Mouse (Mus musculus) forebrain, postnatal 0 days (tissue): Measurements from ENCODE around the gene Efcab5. TPM values are rescaled to one million over a fixed set of nuclear protein-coding genes. Genes with fewer than 3 reads are reported as not detected.
"Not testable (repeated sequence)": the region's sequence is repeated elsewhere in the genome, so short reads cannot be mapped to it uniquely, and the experiment has no call there.

Source experiments
- ATAC-seq: fragments of 200-750 bp; cut with Nextera tagmentation; 2 replicates; pipeline ENCODE4 v1.8.0; 2017; ENCODE audit warnings: mild to moderate bottlenecking, moderate library complexity
- DNase-seq: peaks from one replicate; pipeline ENCODE4 v3.0.0-alpha.2; 2015
- H3K27ac ChIP-seq: fragments of 300-500 bp; sonication (generic); 2 replicates; pipeline ENCODE4 v1.5.1; 2014; ENCODE audit warnings: low read depth, mild to moderate bottlenecking, antibody characterized with exemption, low read length, moderate library complexity, mixed read lengths
- H3K27me3 ChIP-seq: fragments of 300-500 bp; sonication (generic); 2 replicates; pipeline ENCODE4 v1.6.1; 2014; ENCODE audit warnings: mild to moderate bottlenecking, low read length, mixed read lengths; ENCODE audit not compliant: insufficient read depth
- H3K36me3 ChIP-seq: fragments of 300-500 bp; sonication (generic); 2 replicates; pipeline ENCODE4 v1.6.1; 2014; ENCODE audit warnings: mild to moderate bottlenecking, moderate library complexity; ENCODE audit not compliant: insufficient read depth
- H3K4me1 ChIP-seq: fragments of 300-500 bp; sonication (generic); 2 replicates; pipeline ENCODE4 v1.6.1; 2014; ENCODE audit warnings: antibody characterized with exemption; ENCODE audit not compliant: insufficient read depth
- H3K4me2 ChIP-seq: fragments of 300-500 bp; sonication (generic); 2 replicates; pipeline ENCODE4 v1.6.1; 2014; ENCODE audit warnings: low read depth, mild to moderate bottlenecking, moderate library complexity
- H3K4me3 ChIP-seq: fragments of 300-500 bp; sonication (generic); 2 replicates; pipeline ENCODE4 v1.5.1; 2014; ENCODE audit warnings: low read depth, low read length, mixed read lengths
- H3K9ac ChIP-seq: fragments of 300-500 bp; sonication (generic); 2 replicates; pipeline ENCODE4 v1.6.1; 2014; ENCODE audit warnings: mild to moderate bottlenecking
- H3K9me3 ChIP-seq: fragments of 300-500 bp; sonication (generic); 2 replicates; pipeline ENCODE4 v1.6.1; 2016; ENCODE audit warnings: low read length
- CTCF ChIP-seq: sonication (generic); IDR thresholded peaks from 2 replicates; pipeline ENCODE4 v1.5.1; 2016; ENCODE audit warnings: antibody characterized with exemption, control low read depth, low read depth
- WGBS: fragments of 180-500 bp; shearing (Covaris S2); extraction: QIAGEN DNeasy Blood & Tissue Kit; methylation state at CpG from one replicate; pipeline ENCODE4 v1.1.7; 2014; 5-methylcytosine and 5-hydroxymethylcytosine counted together
- polyA plus RNA-seq: library from polyadenylated mRNA; unstranded; fragments of >200 nt; fragmentation: Nextera tagmentation; extraction: Ambion mirVana; gene quantifications from 2 replicates; pipeline ENCODE4 v1.2.1, GENCODE M21; 2015
- total RNA-seq: library from RNA; depleted of rRNA; stranded (reverse); fragments of >200 nt; gene quantifications from 2 replicates; pipeline ENCODE4 v1.2.3, GENCODE M21; 2014

Gene Efcab5
- total and polyA plus RNA-seq, 2 experiments from 2014 or later: 0.62 to 3.1 TPM

DNA sequence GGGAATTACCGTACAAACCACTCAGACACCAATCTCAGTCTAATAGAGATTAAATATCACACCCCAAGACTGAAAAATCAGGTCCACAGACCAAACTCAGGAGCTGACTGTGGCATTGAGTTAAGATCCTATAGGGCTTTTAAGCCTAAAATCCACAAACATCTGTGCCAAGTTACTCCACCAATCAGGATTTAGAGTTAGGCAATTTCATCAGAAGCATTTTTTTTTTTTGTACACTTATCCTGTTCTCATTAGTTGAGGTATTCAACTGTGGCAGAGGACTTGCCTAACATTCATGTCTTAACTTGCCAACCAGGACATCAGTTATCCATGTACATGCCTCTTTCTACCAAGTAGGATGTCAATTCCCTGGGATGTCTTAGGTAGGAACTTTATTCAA lies 109.4 kb downstream of the Efcab5 start:
- H3K4me1 ChIP-seq: 0 out of 2 replicates have a peak, but pooled peaks cover 3% of the 10 kb centered on the region
- TF ChIP-seq CTCF: no peak
- no peaks in the 10 kb centered on the region for H3K27me3 ChIP-seq
- 96% methylated on average over 1 of the region's 1 CpGs for WGBS
- H3K36me3 ChIP-seq: peaks cover 11% of the 10 kb centered on the region
- no peak overlapping the region for H3K4me2 ChIP-seq
- no peak overlapping the region for H3K4me3 ChIP-seq
- DNase-seq (no peak), ATAC-seq (no peak)
- H3K9ac ChIP-seq: no peak overlapping the region
- H3K9me3 ChIP-seq: no peaks in the 10 kb centered on the region
- H3K27ac ChIP-seq: no peak overlapping the region

DNA sequence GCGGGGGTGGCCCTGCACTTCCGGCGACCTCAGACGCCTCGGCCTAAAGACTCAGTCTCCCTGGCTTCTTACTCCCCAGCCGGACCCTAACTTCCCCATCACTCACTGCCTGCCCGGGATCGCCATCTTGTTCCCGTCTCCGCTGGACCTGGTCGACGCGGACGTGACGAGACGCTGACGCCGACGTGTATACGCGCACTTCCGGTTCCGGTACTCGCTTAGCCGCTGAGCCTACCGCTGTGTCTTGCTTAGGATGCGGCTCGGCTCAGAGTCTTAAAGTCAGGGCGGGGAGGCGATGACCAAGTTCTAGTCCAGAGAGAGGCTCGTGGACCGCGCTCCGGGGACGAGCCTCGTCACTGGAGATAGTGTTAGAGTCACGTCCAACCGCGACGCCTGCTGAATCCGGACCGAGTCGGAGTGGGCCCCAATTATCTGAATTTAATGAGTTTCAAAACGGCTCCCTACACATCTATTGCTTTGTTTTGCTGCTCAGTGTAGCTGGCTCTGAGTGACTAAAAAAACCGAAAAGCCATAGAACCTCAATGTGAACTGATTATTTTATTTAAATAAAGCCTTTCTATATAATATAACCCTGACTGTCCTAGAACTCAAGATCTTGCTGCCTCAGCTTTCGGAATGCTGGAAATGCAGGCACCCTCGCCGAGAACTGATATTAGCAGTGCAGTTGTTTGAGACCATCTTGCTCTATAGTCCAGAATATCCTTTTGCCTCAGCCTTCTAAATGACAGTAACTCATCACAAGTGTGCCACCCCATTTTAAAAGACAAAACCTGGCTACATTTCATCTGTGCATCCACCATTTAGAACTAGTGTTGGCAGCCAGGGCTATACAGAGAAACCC lies 110.3 kb downstream of the Efcab5 start, which contains the start of gene Nsrp1:
Gene Nsrp1 (minus strand): TSS at position 163 of the 862 bp plus-strand sequence.
- H3K9ac ChIP-seq: peak within 1 kb of the TSS; percentile 68
- ATAC-seq: peak; percentile 100

DNA sequence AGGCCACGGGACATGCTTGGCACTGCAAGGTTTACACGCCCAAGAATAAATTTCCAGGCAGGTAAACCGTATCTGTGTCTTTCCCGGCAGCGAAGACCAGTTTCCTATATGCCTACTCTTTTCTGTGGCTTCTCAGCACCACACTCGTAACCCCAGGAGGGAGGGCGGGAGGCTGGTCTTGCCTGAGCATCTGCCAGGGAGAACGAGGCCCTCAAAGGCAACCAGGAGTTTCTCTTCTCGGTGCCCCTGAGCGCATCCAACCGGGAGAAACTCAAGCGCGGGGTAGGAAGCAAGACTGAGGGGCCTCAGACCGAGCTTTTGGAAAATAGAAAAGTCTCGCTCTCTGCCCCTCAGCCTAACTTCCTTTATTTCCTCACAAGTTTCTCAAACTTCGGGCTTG lies 111.0 kb downstream of the Efcab5 start:
- ATAC-seq: peak; percentile 28; the same call in 1 of the 2 replicates
- WGBS: 4% methylated on average over 16 of the region's 16 CpGs

More for the DNA sequence above, 110.3 kb downstream of the Efcab5 start, which contains the start of gene Nsrp1:
- Histone ChIP-seq H3K27me3 (no peaks in the 10 kb centered on the region), H3K27ac (peak within 1 kb of the TSS; percentile 92), H3K9me3 (no peaks in the 10 kb centered on the region), H3K4me1 (0 out of 2 replicates have a peak, but pooled peaks cover 3% of the 10 kb centered on the region), H3K4me3 (peak within 1 kb of the TSS; percentile 79), H3K4me2 (peak within 1 kb of the TSS; percentile 89), H3K36me3 (peaks cover 11% of the 10 kb centered on the region)
- TF ChIP-seq CTCF: no peak
- DNase-seq: peak; percentile 95
- WGBS: 3% methylated on average over 48 of the region's 48 CpGs

DNA sequence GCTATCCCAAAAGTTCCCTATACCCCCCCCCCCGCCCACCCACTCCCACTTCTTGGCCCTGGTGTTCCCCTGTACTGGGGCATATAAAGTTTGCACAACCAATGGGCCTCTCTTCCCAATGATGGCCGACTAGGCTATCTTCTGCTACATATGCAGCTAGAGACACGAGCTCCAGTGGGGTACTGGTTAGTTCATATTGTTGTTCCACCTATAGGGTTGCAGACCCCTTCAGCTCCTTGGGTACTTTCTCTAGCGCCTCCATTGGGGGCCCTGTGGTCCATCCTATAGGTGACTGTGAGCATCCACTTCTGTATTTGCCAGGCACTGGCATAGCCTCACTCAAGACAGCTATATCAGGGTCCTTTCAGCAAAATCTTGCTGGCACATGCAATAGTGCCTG lies 111.4 kb downstream of the Efcab5 start:
- not testable (repeated sequence) for H3K4me1 ChIP-seq, ATAC-seq, H3K27ac ChIP-seq, H3K27me3 ChIP-seq, H3K9me3 ChIP-seq, DNase-seq
- peaks cover 11% of the 10 kb centered on the region for H3K36me3 ChIP-seq
- H3K4me2 ChIP-seq: peak overlapping the region; percentile 89
- peak overlapping the region; percentile 79 for H3K4me3 ChIP-seq
- peak overlapping the region; percentile 68 for H3K9ac ChIP-seq
- WGBS: 49% methylated on average over 4 of the region's 4 CpGs

More for the DNA sequence above, 111.0 kb downstream of the Efcab5 start:
- peak overlapping the region; percentile 92 for H3K27ac ChIP-seq
- peak overlapping the region; percentile 68 for H3K9ac ChIP-seq
- 0 out of 2 replicates have a peak, but pooled peaks cover 3% of the 10 kb centered on the region for H3K4me1 ChIP-seq
- DNase-seq: no peak
- no peaks in the 10 kb centered on the region for H3K9me3 ChIP-seq
- H3K27me3 ChIP-seq: no peaks in the 10 kb centered on the region
- H3K4me2 ChIP-seq: peak overlapping the region; percentile 89
- H3K4me3 ChIP-seq: peak overlapping the region; percentile 79
- TF ChIP-seq CTCF: no peak
- H3K36me3 ChIP-seq: peaks cover 11% of the 10 kb centered on the region

DNA sequence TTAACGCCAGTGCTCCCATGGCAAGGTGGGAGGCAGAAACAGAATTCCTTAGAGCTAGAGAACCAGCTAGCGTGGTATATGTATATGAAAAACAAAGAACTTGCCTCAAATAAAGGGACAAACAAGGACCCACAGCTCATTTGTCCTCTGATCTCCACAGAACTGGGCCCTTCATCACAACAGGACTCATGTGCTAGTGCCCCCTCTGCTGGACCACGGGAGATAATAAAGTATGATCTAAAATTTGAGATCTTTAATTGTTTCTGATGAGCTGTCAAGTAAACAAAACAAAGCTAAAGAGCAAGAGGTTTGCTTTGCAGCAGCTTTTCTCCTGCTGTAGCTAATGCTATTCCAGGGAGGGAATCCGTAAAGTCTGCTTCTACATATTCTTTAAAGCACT lies 118.0 kb downstream of the Efcab5 start:
- TF ChIP-seq CTCF: peak; percentile 42
- no peaks in the 10 kb centered on the region for H3K27me3 ChIP-seq
- no peaks in the 10 kb centered on the region for H3K4me1 ChIP-seq
- no peaks in the 10 kb centered on the region for H3K9me3 ChIP-seq
- no peak overlapping the region for H3K4me2 ChIP-seq
- no peak overlapping the region for H3K27ac ChIP-seq
- H3K9ac ChIP-seq: no peak overlapping the region
- ATAC-seq (no peak), DNase-seq (no peak)
- no peak overlapping the region for H3K4me3 ChIP-seq
- peaks cover 10% of the 10 kb centered on the region; the same call in 1 of the 2 replicates for H3K36me3 ChIP-seq
- 76% methylated on average over 4 of the region's 4 CpGs for WGBS

DNA sequence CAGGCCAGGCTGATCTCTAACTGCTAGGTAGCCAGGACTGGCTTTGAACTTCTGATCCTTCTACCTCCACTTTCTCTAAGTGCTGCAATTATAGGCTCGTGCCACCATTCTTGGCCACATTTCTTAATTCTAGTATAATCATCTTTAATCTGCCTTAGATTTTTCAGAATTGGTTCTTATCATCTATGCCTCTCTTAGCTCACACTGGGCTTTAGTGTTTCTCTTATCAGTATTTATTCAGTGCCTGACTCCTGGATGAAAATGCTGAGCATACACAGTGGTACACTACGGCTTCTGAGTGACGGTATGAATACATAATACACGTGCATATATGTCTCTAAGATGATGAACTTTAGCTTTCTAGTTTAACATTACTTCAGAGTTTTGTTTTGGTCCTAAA lies 119.9 kb downstream of the Efcab5 start:
- Histone ChIP-seq H3K9ac (no peak overlapping the region), H3K4me3 (no peak overlapping the region), H3K27me3 (no peaks in the 10 kb centered on the region), H3K36me3 (0 out of 2 replicates have a peak, but pooled peaks cover 5% of the 10 kb centered on the region), H3K4me1 (no peaks in the 10 kb centered on the region), H3K9me3 (no peaks in the 10 kb centered on the region), H3K4me2 (no peak overlapping the region), H3K27ac (no peak overlapping the region)
- no peak for TF ChIP-seq CTCF
- 92% methylated on average over 4 of the region's 4 CpGs for WGBS
- no peak for ATAC-seq
- no peak for DNase-seq

DNA sequence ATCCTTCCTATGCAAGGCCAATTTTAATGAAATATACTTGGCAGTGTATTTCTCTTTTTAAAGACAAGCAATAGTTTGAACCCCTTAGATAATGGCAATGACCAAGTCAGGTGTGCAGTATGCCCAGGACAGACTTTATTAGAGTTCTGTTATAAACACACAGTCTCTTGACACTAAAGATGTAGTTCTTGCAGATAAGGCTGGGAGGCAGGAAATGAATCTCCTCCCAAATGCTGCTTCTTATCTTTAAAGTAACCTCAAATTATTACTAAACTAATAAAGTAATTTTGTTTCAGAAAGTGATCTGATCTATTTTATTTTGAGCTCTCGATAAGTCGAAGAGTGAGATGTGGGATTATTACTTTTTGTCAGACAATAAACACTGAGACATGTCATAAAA lies 125.4 kb downstream of the Efcab5 start:
- no peak for ATAC-seq
- no peaks in the 10 kb centered on the region for H3K9me3 ChIP-seq
- H3K27me3 ChIP-seq: no peaks in the 10 kb centered on the region
- no peak for TF ChIP-seq CTCF
- H3K27ac ChIP-seq: no peak overlapping the region
- no peaks in the 10 kb centered on the region for H3K36me3 ChIP-seq
- H3K4me2 ChIP-seq: no peak overlapping the region
- WGBS: 96% methylated on average over 2 of the region's 2 CpGs
- no peak overlapping the region for H3K9ac ChIP-seq
- no peak overlapping the region for H3K4me3 ChIP-seq
- H3K4me1 ChIP-seq: no peaks in the 10 kb centered on the region
- no peak for DNase-seq
